Mouse (Mus musculus): ENCODE data around the gene Ehd3. TPM values are rescaled to one million over a fixed set of nuclear protein-coding genes. Genes with fewer than 3 reads are reported as not detected.

Ehd3 gene
- total RNA-seq (2023): 94.9 TPM

GRCm38 (mm10) chr17:73803521-73804184, at the start of gene Ehd3:
Gene Ehd3, plus strand, starts transcription at chr17:73804134.

Other genes with a start within 250 kb of the Ehd3 start
- gene Galnt14, start 93.7 kb upstream of the Ehd3 start, total RNA-seq (2023): not detected
- 7.1 TPM for gene Xdh, start 146.1 kb downstream of the Ehd3 start, total RNA-seq (2023)
- not detected for gene Srd5a2, start 243.8 kb downstream of the Ehd3 start, total RNA-seq (2023)

All from CD4-positive naive resting alpha-beta T cell, adult 76 days (primary cell).